Mouse (Mus musculus): Measurements from ENCODE around the gene Hsd17b12.
A peak's percentile ranks its signal among the peaks of the same experiment; 100 is the strongest.

The Hsd17b12 gene

GRCm38 (mm10) chr2:94157592-94158519, at the start of gene Hsd17b12:
TSS of gene Hsd17b12 (minus strand) at chr2:94157964.
- peak; percentile 96 to 99 for DNase-seq (ENCODE audit: low spot score in 2 of 2)

- DNase-seq (ENCODE audit: low spot score in 2 of 2): no peak
These were observed 27.1 kb upstream of the Hsd17b12 start for GRCm38 (mm10) chr2:94184906-94185305.

- no peak for DNase-seq (ENCODE audit: low spot score in 2 of 2)
These were observed 26.4 kb upstream of the Hsd17b12 start for GRCm38 (mm10) chr2:94184142-94184541.

- no peak for DNase-seq (ENCODE audit: low spot score in 2 of 2)
These were observed 21.3 kb upstream of the Hsd17b12 start for GRCm38 (mm10) chr2:94179030-94179407.

- peak; percentile 74 to 80 for DNase-seq (ENCODE audit: low spot score in 2 of 2)
These were observed 20.7 kb upstream of the Hsd17b12 start for GRCm38 (mm10) chr2:94178321-94179029.

GRCm38 (mm10) chr2:94177294-94177693, 19.5 kb upstream of the Hsd17b12 start:
- DNase-seq (ENCODE audit: low spot score in 2 of 2): no peak

- DNase-seq (ENCODE audit: low spot score in 2 of 2): no peak
These were observed 18.6 kb upstream of the Hsd17b12 start for GRCm38 (mm10) chr2:94176381-94176780.

- no peak for DNase-seq (ENCODE audit: low spot score in 2 of 2)
These were observed 15.8 kb upstream of the Hsd17b12 start for GRCm38 (mm10) chr2:94173549-94173948.

GRCm38 (mm10) chr2:94163207-94163606, 5.4 kb upstream of the Hsd17b12 start:
- DNase-seq (ENCODE audit: low spot score in 2 of 2): no peak

- no peak for DNase-seq (ENCODE audit: low spot score in 2 of 2)
These were observed 4.4 kb upstream of the Hsd17b12 start for GRCm38 (mm10) chr2:94162141-94162540.

GRCm38 (mm10) chr2:94158520-94158884, 738 bp upstream of the Hsd17b12 start:
- DNase-seq (ENCODE audit: low spot score in 2 of 2): no peak

GRCm38 (mm10) chr2:94157051-94157450, 713 bp downstream of the Hsd17b12 start:
- no peak for DNase-seq (ENCODE audit: low spot score in 2 of 2)

- DNase-seq (ENCODE audit: low spot score in 2 of 2): no peak
These were observed 12.6 kb downstream of the Hsd17b12 start for GRCm38 (mm10) chr2:94145146-94145542.

GRCm38 (mm10) chr2:94144520-94145145, 13.1 kb downstream of the Hsd17b12 start:
- no peak for DNase-seq (ENCODE audit: low spot score in 2 of 2)

- no peak for DNase-seq (ENCODE audit: low spot score in 2 of 2)
These were observed 16.5 kb downstream of the Hsd17b12 start for GRCm38 (mm10) chr2:94141293-94141692.

- no peak for DNase-seq (ENCODE audit: low spot score in 2 of 2)
These were observed 19.0 kb downstream of the Hsd17b12 start for GRCm38 (mm10) chr2:94138469-94139390.

- DNase-seq (ENCODE audit: low spot score in 2 of 2): no peak
These were observed 20.9 kb downstream of the Hsd17b12 start for GRCm38 (mm10) chr2:94136837-94137236.

GRCm38 (mm10) chr2:94128496-94128895, 29.3 kb downstream of the Hsd17b12 start:
- DNase-seq (ENCODE audit: low spot score in 2 of 2): no peak

- no peak for DNase-seq (ENCODE audit: low spot score in 2 of 2)
These were observed 35.4 kb downstream of the Hsd17b12 start for GRCm38 (mm10) chr2:94122182-94123041.

GRCm38 (mm10) chr2:94103758-94104157, 54.0 kb downstream of the Hsd17b12 start:
- DNase-seq (ENCODE audit: low spot score in 2 of 2): no peak
